Mouse (Mus musculus) limb, embryonic 14.5 days (tissue): Measurements from ENCODE around the gene 1700069L16Rik. TPM values are rescaled to one million over a fixed set of nuclear protein-coding genes. Genes with fewer than 3 reads are reported as not detected.
A peak's percentile ranks its signal among the peaks of the same experiment; 100 is the strongest.

Experiments
- ATAC-seq: fragments of 200-750 bp; cut with Nextera tagmentation; 2 replicates; pipeline ENCODE4 v1.8.0; 2017; ENCODE audit warnings: low read depth, moderate number of reproducible peaks, moderate TSS enrichment; ENCODE audit not compliant: low FRiP score
- DNase-seq: peaks from one replicate; pipeline ENCODE4 v3.0.0-alpha.2; 2015; ENCODE audit warnings: low spot score
- H3K27ac ChIP-seq: fragments of 300-500 bp; sonication (generic); replicated peaks from 2 replicates; pipeline ENCODE4 v1.5.1; 2014; ENCODE audit warnings: low read depth, mild to moderate bottlenecking, low read length, moderate library complexity, mixed read lengths
- H3K27me3 ChIP-seq: fragments of 300-500 bp; sonication (generic); 2 replicates; pipeline ENCODE4 v1.6.1; 2014; ENCODE audit warnings: low read length, mixed read lengths; ENCODE audit not compliant: control insufficient read depth, insufficient read depth
- H3K36me3 ChIP-seq: fragments of 300-500 bp; sonication (generic); 2 replicates; pipeline ENCODE4 v1.6.1; 2014; ENCODE audit warnings: mild to moderate bottlenecking, low read length, moderate library complexity, mixed read lengths; ENCODE audit not compliant: control insufficient read depth, insufficient read depth
- H3K4me1 ChIP-seq: fragments of 300-500 bp; sonication (generic); 2 replicates; pipeline ENCODE4 v1.6.1; 2014; ENCODE audit warnings: antibody characterized with exemption, low read length, mixed read lengths; ENCODE audit not compliant: control insufficient read depth, insufficient read depth
- H3K4me2 ChIP-seq: fragments of 300-500 bp; sonication (generic); replicated peaks from 2 replicates; pipeline ENCODE4 v1.6.1; 2014; ENCODE audit warnings: low read depth, mild to moderate bottlenecking, low read length, moderate library complexity; ENCODE audit not compliant: severe bottlenecking
- H3K4me3 ChIP-seq: fragments of 300-500 bp; sonication (generic); replicated peaks from 2 replicates; pipeline ENCODE4 v1.5.1; 2014; ENCODE audit warnings: low read length
- H3K9ac ChIP-seq: fragments of 300-500 bp; sonication (generic); 2 replicates; pipeline ENCODE4 v1.6.1; 2014; ENCODE audit warnings: mild to moderate bottlenecking, low read depth, low read length, moderate library complexity; ENCODE audit not compliant: severe bottlenecking
- H3K9me3 ChIP-seq: fragments of 300-500 bp; sonication (generic); 2 replicates; pipeline ENCODE4 v1.6.1; 2016; ENCODE audit warnings: low read length; ENCODE audit not compliant: control insufficient read depth
- POLR2A ChIP-seq: fragments of 200-500 bp; IDR thresholded peaks from 2 replicates; pipeline ENCODE4 v1.8.0; 2012; ENCODE audit warnings: inconsistent platforms, mild to moderate bottlenecking, moderate library complexity, borderline replicate concordance; ENCODE audit not compliant: insufficient read depth, insufficient read length; ENCODE audit errors: extremely low read depth
- whole genome bisulfite sequencing: fragments of 180-500 bp; shearing (Covaris S2); extraction: QIAGEN DNeasy Blood & Tissue Kit; methylation state at CpG from one replicate; pipeline ENCODE4 v1.1.7; 2014; 5-methylcytosine and 5-hydroxymethylcytosine counted together
- polyA plus RNA-seq, 2 experiments: library from polyadenylated mRNA; depleted of rRNA in 1 of 2; stranded (reverse) in 1 of 2; unstranded in 1 of 2; fragments of >200 nt; fragmentation: Nextera tagmentation in 1 of 2; extraction: Ambion mirVana in 1 of 2; gene quantifications; 2 replicates each; pipeline versions ENCODE4 v1.2.1 to v1.2.3; 2012 to 2014

The 1700069L16Rik gene
- polyA plus RNA-seq, 2 experiments: not detected

DNA sequence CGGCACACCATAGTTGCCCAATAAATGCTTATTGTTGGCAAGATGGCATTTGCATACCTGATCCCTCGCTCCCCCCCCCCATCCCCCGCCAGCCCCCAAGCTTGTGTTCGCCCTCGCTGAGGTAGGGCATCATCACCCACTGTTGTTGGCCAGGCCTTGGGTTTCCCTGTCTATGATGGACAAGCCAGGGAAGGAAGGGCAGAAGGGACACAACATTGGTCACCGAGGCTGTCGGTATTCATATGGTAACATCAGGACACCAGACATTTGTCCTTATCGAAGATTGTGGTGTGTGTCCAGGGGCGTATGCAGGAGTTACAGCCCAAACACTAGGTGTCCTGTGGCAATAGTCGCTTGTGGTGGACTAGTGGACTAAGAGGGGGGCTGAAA is 11.5 kb upstream of the 1700069L16Rik start:
- Histone ChIP-seq H3K4me1 (peaks cover 13% of the 10 kb centered on the region), H3K4me3 (peak overlapping the region; percentile 67), H3K4me2 (peak overlapping the region; percentile 80), H3K9me3 (no peaks in the 10 kb centered on the region), H3K36me3 (peaks cover 40% of the 10 kb centered on the region), H3K27ac (peak overlapping the region; percentile 95), H3K27me3 (no peaks in the 10 kb centered on the region), H3K9ac (peak overlapping the region; percentile 81)
- TF ChIP-seq POLR2A: no peak
- ATAC-seq (no peak), DNase-seq (no peak)
- WGBS: 8% methylated on average over 9 of the region's 10 CpGs

DNA sequence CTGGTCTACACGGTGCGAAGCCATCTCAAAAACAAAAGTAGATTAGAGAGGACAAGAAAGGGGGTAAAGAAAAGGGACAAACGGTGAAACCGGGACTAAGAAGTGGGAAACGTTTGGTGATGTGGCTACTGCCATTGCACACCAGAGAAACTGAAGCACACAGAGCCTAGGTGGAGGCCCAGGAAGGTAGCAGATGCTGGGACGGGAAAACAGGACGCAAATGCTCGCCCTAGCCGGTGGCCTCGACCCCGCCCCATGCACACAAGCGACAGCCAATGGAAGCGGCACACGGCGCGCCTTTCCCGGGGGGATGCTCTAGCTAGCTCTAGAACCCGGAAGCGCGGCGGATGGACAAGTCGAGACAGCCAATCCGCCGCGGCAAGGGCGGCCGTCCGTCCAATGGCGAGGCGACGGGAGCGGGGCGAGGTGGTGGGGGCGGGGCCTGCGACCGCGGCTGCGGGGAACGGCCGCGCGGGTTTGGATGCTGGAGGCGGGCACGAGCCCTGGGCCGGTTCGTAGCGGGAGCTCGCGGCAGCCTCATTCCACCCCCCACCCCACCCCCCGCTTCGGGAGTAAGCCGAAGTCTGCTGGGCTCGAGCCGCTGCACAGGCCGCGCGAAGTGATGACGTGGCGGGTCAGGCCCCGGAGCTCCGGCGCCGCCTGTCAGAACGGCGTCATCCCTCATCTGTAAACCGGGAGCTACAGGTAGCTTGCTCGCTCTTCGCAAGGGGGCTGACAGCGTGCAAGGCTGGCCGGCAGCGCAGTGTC is 11.0 kb upstream of the 1700069L16Rik start, which contains the start of gene Ficd:
Gene Ficd, plus strand, starts transcription at position 459 of the 768 bp plus-strand sequence.
- DNase-seq: peak; percentile 100
- 2% methylated on average over 29 of the region's 71 CpGs for WGBS
- 0 out of 2 replicates have a peak, but pooled peaks have one; percentile 36 for TF ChIP-seq POLR2A
- H3K4me3 ChIP-seq: peak within 1 kb of the TSS; percentile 67
- no peaks in the 10 kb centered on the region for H3K9me3 ChIP-seq
- ATAC-seq: peak; percentile 94
- peaks cover 35% of the 10 kb centered on the region for H3K36me3 ChIP-seq
- peak within 1 kb of the TSS; percentile 80 for H3K4me2 ChIP-seq
- H3K27me3 ChIP-seq: no peaks in the 10 kb centered on the region
- peak within 1 kb of the TSS; percentile 81 for H3K9ac ChIP-seq
- H3K27ac ChIP-seq: peak within 1 kb of the TSS; percentile 95
- peaks cover 13% of the 10 kb centered on the region for H3K4me1 ChIP-seq

DNA sequence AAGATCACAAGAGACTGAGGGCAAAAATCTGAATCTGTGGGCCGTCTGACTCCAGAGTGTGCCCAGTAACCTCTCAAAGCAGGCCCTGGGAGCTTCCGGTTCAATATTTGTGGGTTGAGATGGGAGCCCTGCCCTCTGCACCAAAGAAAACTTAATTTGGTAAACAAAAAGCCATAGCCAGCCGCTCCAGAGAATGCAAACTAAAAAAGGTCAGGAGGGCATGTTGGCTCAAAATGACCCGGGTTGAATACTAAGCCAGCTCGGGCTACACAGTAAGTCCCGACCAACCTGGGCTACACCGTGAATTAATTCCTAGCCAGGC is 10.4 kb upstream of the 1700069L16Rik start:
- Histone ChIP-seq H3K27me3 (no peaks in the 10 kb centered on the region), H3K36me3 (peaks cover 29% of the 10 kb centered on the region), H3K9me3 (no peaks in the 10 kb centered on the region), H3K4me1 (peaks cover 13% of the 10 kb centered on the region), H3K27ac (peak overlapping the region; percentile 95), H3K4me2 (peak overlapping the region; percentile 80), H3K4me3 (peak overlapping the region; percentile 67), H3K9ac (peak overlapping the region; percentile 81)
- no peak for TF ChIP-seq POLR2A
- DNase-seq (no peak), ATAC-seq (no peak)
- 35% methylated on average over 7 of the region's 7 CpGs for WGBS

DNA sequence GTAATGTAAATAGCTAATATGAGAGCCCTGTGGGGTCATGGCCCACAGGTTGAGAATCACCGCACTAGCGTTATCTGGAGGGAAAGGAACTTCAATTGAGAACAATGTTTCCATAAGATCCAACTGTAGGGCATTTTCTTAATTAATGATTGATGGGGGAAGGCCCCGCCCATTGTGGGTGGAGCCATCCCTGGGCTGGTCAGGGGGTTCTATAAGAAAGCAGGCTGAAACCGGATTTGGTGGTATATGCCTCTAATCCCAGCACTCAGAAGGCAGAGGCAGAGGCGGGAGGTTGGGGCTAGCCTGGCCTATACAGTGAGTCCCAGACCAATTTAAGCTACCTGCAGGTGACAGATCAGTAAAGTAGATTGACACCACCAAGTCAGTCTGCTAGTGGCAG is 9.8 kb upstream of the 1700069L16Rik start:
- ATAC-seq: no peak
- no peak for DNase-seq
- Histone ChIP-seq H3K4me3 (no peak overlapping the region), H3K9ac (no peak overlapping the region), H3K9me3 (no peaks in the 10 kb centered on the region), H3K27ac (no peak overlapping the region), H3K4me1 (peaks cover 13% of the 10 kb centered on the region), H3K4me2 (no peak overlapping the region), H3K27me3 (no peaks in the 10 kb centered on the region), H3K36me3 (peaks cover 23% of the 10 kb centered on the region)
- TF ChIP-seq POLR2A: no peak
- WGBS: 67% methylated on average over 5 of the region's 5 CpGs

DNA sequence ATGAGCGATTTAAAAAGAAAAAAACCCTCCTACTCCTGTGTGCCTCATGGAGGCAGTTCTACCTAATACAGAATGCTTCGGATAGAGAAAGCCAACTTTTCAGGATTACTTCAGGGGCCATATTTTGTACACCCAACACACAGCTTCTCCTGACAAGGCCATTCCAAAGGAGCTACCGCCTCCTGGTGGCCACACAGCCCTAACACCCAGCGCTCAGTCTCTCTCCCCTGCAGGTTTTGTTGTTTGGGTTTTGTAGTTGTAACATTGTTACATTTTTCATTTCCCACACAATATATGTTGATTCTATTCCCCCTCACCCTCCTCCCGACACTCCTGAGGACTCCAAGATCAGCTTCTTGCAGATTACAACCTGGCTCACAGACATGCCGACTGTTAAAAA is 7.6 kb upstream of the 1700069L16Rik start:
- H3K27me3 ChIP-seq: no peaks in the 10 kb centered on the region
- H3K4me1 ChIP-seq: peaks cover 13% of the 10 kb centered on the region
- 25% methylated on average over 6 of the region's 6 CpGs for WGBS
- H3K9me3 ChIP-seq: no peaks in the 10 kb centered on the region
- H3K4me3 ChIP-seq: no peak overlapping the region
- H3K36me3 ChIP-seq: peaks cover 2% of the 10 kb centered on the region; the same call in 1 of the 2 replicates
- H3K4me2 ChIP-seq: no peak overlapping the region
- TF ChIP-seq POLR2A: no peak
- H3K27ac ChIP-seq: no peak overlapping the region
- ATAC-seq: no peak
- no peak overlapping the region for H3K9ac ChIP-seq
- peak; percentile 41 for DNase-seq
